Mouse (Mus musculus): ENCODE measurements around the gene Pygl. TPM values are rescaled to one million over a fixed set of nuclear protein-coding genes. Genes with fewer than 3 reads are reported as not detected.

Pygl gene
- polyA plus RNA-seq (2016; fragmentation: Nextera tagmentation; extraction: Ambion mirVana) = 9.3 and 10.0 TPM in 2 replicates

GRCm38 (mm10) chr12:70231294-70231693 is at the start of gene Pygl:
Pygl (minus strand) TSS chr12:70231488.
- no peak for DNase-seq (ENCODE audit: low spot score)
- WGBS = 86% methylated on average over 2 of the region's 2 CpGs
- Histone ChIP-seq H3K27me3 (ENCODE audit: insufficient read depth, poor library complexity, severe bottlenecking) (peaks cover 27% of the 10 kb centered on the region), H3K4me1 (replicated peaks) (peaks cover 37% of the 10 kb centered on the region), H3K36me3 (no peaks in the 10 kb centered on the region), H3K9me3 (no peaks in the 10 kb centered on the region), H3K4me3 (no peak within 1 kb of the TSS), H3K27ac (peak within 1 kb of the TSS; percentile 35; the same call in 1 of the 2 replicates)

- Histone ChIP-seq H3K4me3 (no peak overlapping the region), H3K27me3 (ENCODE audit: insufficient read depth, poor library complexity, severe bottlenecking) (no peaks in the 10 kb centered on the region), H3K36me3 (peaks cover 28% of the 10 kb centered on the region), H3K9me3 (no peaks in the 10 kb centered on the region), H3K4me1 (replicated peaks) (peaks cover 9% of the 10 kb centered on the region), H3K27ac (no peak overlapping the region)
- DNase-seq (ENCODE audit: low spot score) = no peak
- 93% methylated on average over 2 of the region's 2 CpGs for WGBS
Measured at GRCm38 (mm10) chr12:70280930-70281329, 49.6 kb upstream of the Pygl start.

- peaks cover 28% of the 10 kb centered on the region for H3K36me3 ChIP-seq
- 90% methylated on average over 10 of the region's 10 CpGs for WGBS
- no peaks in the 10 kb centered on the region for H3K27me3 ChIP-seq (ENCODE audit: insufficient read depth, poor library complexity, severe bottlenecking)
- H3K4me1 ChIP-seq (replicated peaks) = peaks cover 9% of the 10 kb centered on the region
- no peak for DNase-seq (ENCODE audit: low spot score)
- no peak overlapping the region for H3K27ac ChIP-seq
- H3K4me3 ChIP-seq = no peak overlapping the region
- no peaks in the 10 kb centered on the region for H3K9me3 ChIP-seq
Measured at GRCm38 (mm10) chr12:70280381-70280780, 49.1 kb upstream of the Pygl start.

- Histone ChIP-seq H3K4me3 (no peak overlapping the region), H3K9me3 (no peaks in the 10 kb centered on the region), H3K36me3 (peaks cover 22% of the 10 kb centered on the region), H3K4me1 (replicated peaks) (peaks cover 9% of the 10 kb centered on the region), H3K27ac (no peak overlapping the region), H3K27me3 (ENCODE audit: insufficient read depth, poor library complexity, severe bottlenecking) (no peaks in the 10 kb centered on the region)
- no peak for DNase-seq (ENCODE audit: low spot score)
- WGBS = 77% methylated on average over 12 of the region's 12 CpGs
Measured at GRCm38 (mm10) chr12:70277071-70277939, 46.0 kb upstream of the Pygl start.

GRCm38 (mm10) chr12:70269724-70270123 is 38.4 kb upstream of the Pygl start:
- DNase-seq (ENCODE audit: low spot score) = no peak
- H3K36me3 ChIP-seq = peaks cover 12% of the 10 kb centered on the region; the same call in 1 of the 2 replicates
- peaks cover 10% of the 10 kb centered on the region; the same call in 1 of the 2 replicates for H3K27me3 ChIP-seq (ENCODE audit: insufficient read depth, poor library complexity, severe bottlenecking)
- no peaks in the 10 kb centered on the region for H3K9me3 ChIP-seq
- peaks cover 23% of the 10 kb centered on the region for H3K4me1 ChIP-seq (replicated peaks)
- H3K4me3 ChIP-seq = no peak overlapping the region
- no peak overlapping the region for H3K27ac ChIP-seq
- 84% methylated on average over 6 of the region's 6 CpGs for WGBS

GRCm38 (mm10) chr12:70267314-70267713 is 36.0 kb upstream of the Pygl start:
- no peak overlapping the region for H3K27ac ChIP-seq
- H3K4me3 ChIP-seq = no peak overlapping the region
- H3K36me3 ChIP-seq = peaks cover 15% of the 10 kb centered on the region
- H3K4me1 ChIP-seq (replicated peaks) = peaks cover 33% of the 10 kb centered on the region
- DNase-seq (ENCODE audit: low spot score) = no peak
- peaks cover 14% of the 10 kb centered on the region for H3K27me3 ChIP-seq (ENCODE audit: insufficient read depth, poor library complexity, severe bottlenecking)
- no peaks in the 10 kb centered on the region for H3K9me3 ChIP-seq
- 90% methylated on average over 9 of the region's 9 CpGs for WGBS

- Histone ChIP-seq H3K27me3 (ENCODE audit: insufficient read depth, poor library complexity, severe bottlenecking) (peaks cover 20% of the 10 kb centered on the region), H3K36me3 (peaks cover 15% of the 10 kb centered on the region), H3K4me1 (replicated peaks) (peaks cover 33% of the 10 kb centered on the region), H3K27ac (peak overlapping the region; percentile 12; the same call in 1 of the 2 replicates), H3K9me3 (no peaks in the 10 kb centered on the region), H3K4me3 (no peak overlapping the region)
- peak; percentile 59 for DNase-seq (ENCODE audit: low spot score)
- WGBS = 36% methylated on average over 8 of the region's 8 CpGs
Measured at GRCm38 (mm10) chr12:70266494-70266931, 35.2 kb upstream of the Pygl start.

GRCm38 (mm10) chr12:70263721-70264120 is 32.4 kb upstream of the Pygl start:
- Histone ChIP-seq H3K4me1 (replicated peaks) (peaks cover 33% of the 10 kb centered on the region), H3K27me3 (ENCODE audit: insufficient read depth, poor library complexity, severe bottlenecking) (peaks cover 28% of the 10 kb centered on the region), H3K4me3 (no peak overlapping the region), H3K9me3 (no peaks in the 10 kb centered on the region), H3K36me3 (peaks cover 15% of the 10 kb centered on the region), H3K27ac (no peak overlapping the region)
- 20% methylated on average over 7 of the region's 7 CpGs for WGBS
- peak; percentile 37 for DNase-seq (ENCODE audit: low spot score)

GRCm38 (mm10) chr12:70262271-70262953 is 31.1 kb upstream of the Pygl start:
- 94% methylated on average over 17 of the region's 17 CpGs for WGBS
- H3K27me3 ChIP-seq (ENCODE audit: insufficient read depth, poor library complexity, severe bottlenecking) = peaks cover 22% of the 10 kb centered on the region
- H3K4me3 ChIP-seq = no peak overlapping the region
- DNase-seq (ENCODE audit: low spot score) = no peak
- H3K4me1 ChIP-seq (replicated peaks) = peaks cover 24% of the 10 kb centered on the region
- no peaks in the 10 kb centered on the region for H3K9me3 ChIP-seq
- H3K36me3 ChIP-seq = peaks cover 6% of the 10 kb centered on the region
- no peak overlapping the region for H3K27ac ChIP-seq

- 76% methylated on average over 15 of the region's 15 CpGs for WGBS
- H3K4me1 ChIP-seq (replicated peaks) = peaks cover 49% of the 10 kb centered on the region
- H3K36me3 ChIP-seq = peaks cover 7% of the 10 kb centered on the region; the same call in 1 of the 2 replicates
- no peaks in the 10 kb centered on the region for H3K9me3 ChIP-seq
- no peak overlapping the region for H3K4me3 ChIP-seq
- H3K27ac ChIP-seq = peak overlapping the region; percentile 41; the same call in 1 of the 2 replicates
- no peaks in the 10 kb centered on the region for H3K27me3 ChIP-seq (ENCODE audit: insufficient read depth, poor library complexity, severe bottlenecking)
- DNase-seq (ENCODE audit: low spot score) = no peak
Measured at GRCm38 (mm10) chr12:70251210-70251884, 20.1 kb upstream of the Pygl start.

- no peak for DNase-seq (ENCODE audit: low spot score)
- 87% methylated on average over 10 of the region's 10 CpGs for WGBS
- Histone ChIP-seq H3K4me3 (no peak overlapping the region), H3K27ac (peak overlapping the region; percentile 36), H3K36me3 (peaks cover 11% of the 10 kb centered on the region; the same call in 1 of the 2 replicates), H3K9me3 (no peaks in the 10 kb centered on the region), H3K27me3 (ENCODE audit: insufficient read depth, poor library complexity, severe bottlenecking) (no peaks in the 10 kb centered on the region), H3K4me1 (replicated peaks) (peaks cover 52% of the 10 kb centered on the region)
Measured at GRCm38 (mm10) chr12:70249616-70250157, 18.4 kb upstream of the Pygl start.

Measured in hindbrain, embryonic 10.5 days (tissue).